Mouse (Mus musculus) stomach, postnatal 0 days (tissue): ENCODE measurements around the gene Psen2. TPM values are rescaled to one million over a fixed set of nuclear protein-coding genes. Genes with fewer than 3 reads are reported as not detected.
A peak's percentile ranks its signal among the peaks of the same experiment; 100 is the strongest.

Source experiments
- ATAC-seq: fragments of 200-750 bp; cut with Nextera tagmentation; 2 replicates; pipeline ENCODE4 v1.8.0; 2017; ENCODE audit not compliant: low FRiP score, low TSS enrichment
- DNase-seq: peaks from one replicate; pipeline ENCODE4 v3.0.0-alpha.2; 2016; ENCODE audit warnings: low spot score
- H3K27ac ChIP-seq: fragments of 300-500 bp; sonication (generic); replicated peaks from 2 replicates; pipeline ENCODE4 v1.5.1; 2014; ENCODE audit warnings: mild to moderate bottlenecking, control low read depth
- H3K27me3 ChIP-seq: fragments of 300-500 bp; sonication (generic); 2 replicates; pipeline ENCODE4 v1.6.1; 2014; ENCODE audit warnings: low read length; ENCODE audit not compliant: control insufficient read depth, insufficient read depth
- H3K36me3 ChIP-seq: fragments of 300-500 bp; sonication (generic); 2 replicates; pipeline ENCODE4 v1.6.1; 2014; ENCODE audit warnings: low read length, mixed read lengths; ENCODE audit not compliant: control insufficient read depth, insufficient read depth
- H3K4me1 ChIP-seq: fragments of 300-500 bp; sonication (generic); replicated peaks from 2 replicates; pipeline ENCODE4 v1.6.1; 2014; ENCODE audit warnings: antibody characterized with exemption; ENCODE audit not compliant: control insufficient read depth, insufficient read depth
- H3K4me2 ChIP-seq: fragments of 300-500 bp; sonication (generic); replicated peaks from 2 replicates; pipeline ENCODE4 v1.6.1; 2014; ENCODE audit warnings: low read depth, mild to moderate bottlenecking, control low read depth, moderate library complexity
- H3K4me3 ChIP-seq: fragments of 300-500 bp; sonication (generic); 2 replicates; pipeline ENCODE4 v1.5.1; 2014; ENCODE audit warnings: low read depth, low read length, control low read depth
- H3K9ac ChIP-seq: fragments of 300-500 bp; sonication (generic); 2 replicates; pipeline ENCODE4 v1.6.1; 2014; ENCODE audit warnings: mild to moderate bottlenecking, low read length, control low read depth, mixed read lengths
- H3K9me3 ChIP-seq: fragments of 300-500 bp; sonication (generic); 2 replicates; pipeline ENCODE4 v1.6.1; 2016; ENCODE audit warnings: low read length; ENCODE audit not compliant: control insufficient read depth
- CTCF ChIP-seq: IDR thresholded peaks from 2 replicates; pipeline ENCODE4 v1.5.1; 2016; ENCODE audit warnings: antibody characterized with exemption, low read depth, mild to moderate bottlenecking, moderate library complexity
- EP300 ChIP-seq: optimal IDR thresholded peaks from 2 replicates; pipeline ENCODE3; 2016; ENCODE audit warnings: antibody characterized with exemption
- WGBS: fragments of 180-500 bp; shearing (Covaris S2); extraction: QIAGEN DNeasy Blood & Tissue Kit; methylation state at CpG from one replicate; pipeline ENCODE4 v1.1.7; 2014; 5-methylcytosine and 5-hydroxymethylcytosine counted together
- polyA plus RNA-seq: library from polyadenylated mRNA; unstranded; fragments of >200 nt; fragmentation: Nextera tagmentation; extraction: Ambion mirVana; gene quantifications from 2 replicates; pipeline ENCODE4 v1.2.1, GENCODE M21; 2015

Psen2 gene
- polyA plus RNA-seq, 1 experiment from 2014 or later, result 14.3 TPM

DNA sequence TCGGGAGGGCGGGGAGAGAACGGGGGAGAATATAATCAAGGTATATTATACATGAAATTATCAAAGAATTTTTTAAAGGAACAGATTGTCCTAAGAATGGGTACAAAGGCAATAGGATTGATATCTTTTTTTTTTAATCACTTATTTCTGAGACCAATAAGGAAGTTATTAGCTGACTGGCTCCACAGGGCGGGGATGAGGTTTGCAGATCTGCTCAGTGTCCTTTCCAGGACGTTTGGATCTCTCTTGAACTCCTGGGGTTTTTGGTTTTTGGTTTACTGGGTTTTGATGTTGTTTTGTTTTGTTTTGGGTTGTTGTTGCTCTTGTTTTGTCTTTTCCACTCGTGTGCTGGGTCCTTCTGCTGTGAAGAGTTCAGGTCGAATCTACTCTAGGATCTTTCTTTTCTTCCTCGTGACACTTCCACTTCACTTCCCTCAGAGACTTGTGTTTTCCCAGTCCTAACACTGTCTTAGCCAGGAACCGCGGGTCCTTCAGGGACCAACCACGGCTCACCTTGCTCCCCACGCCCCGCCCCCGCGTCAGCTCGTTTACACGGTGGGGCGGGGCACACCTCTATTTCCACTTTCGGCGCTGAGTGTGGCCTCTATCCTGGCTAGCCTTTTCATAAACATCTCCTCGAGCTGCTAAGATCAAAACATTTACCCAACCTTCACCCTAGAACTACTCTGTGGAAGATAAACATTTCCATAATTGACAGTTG, 37.6 kb downstream of the Psen2 start:
- TF ChIP-seq EP300 (no peak), CTCF (no peak)
- DNase-seq (peak; percentile 90), ATAC-seq (peak; percentile 95)
- Histone ChIP-seq H3K4me1 (no peaks in the 10 kb centered on the region), H3K4me2 (peak overlapping the region; percentile 69), H3K36me3 (no peaks in the 10 kb centered on the region; the same call in 1 of the 2 replicates), H3K27me3 (no peaks in the 10 kb centered on the region), H3K9me3 (no peaks in the 10 kb centered on the region), H3K9ac (peak overlapping the region; percentile 47), H3K4me3 (peak overlapping the region; percentile 45), H3K27ac (peak overlapping the region; percentile 69)
- WGBS, result 13% methylated on average over 21 of the region's 21 CpGs

DNA sequence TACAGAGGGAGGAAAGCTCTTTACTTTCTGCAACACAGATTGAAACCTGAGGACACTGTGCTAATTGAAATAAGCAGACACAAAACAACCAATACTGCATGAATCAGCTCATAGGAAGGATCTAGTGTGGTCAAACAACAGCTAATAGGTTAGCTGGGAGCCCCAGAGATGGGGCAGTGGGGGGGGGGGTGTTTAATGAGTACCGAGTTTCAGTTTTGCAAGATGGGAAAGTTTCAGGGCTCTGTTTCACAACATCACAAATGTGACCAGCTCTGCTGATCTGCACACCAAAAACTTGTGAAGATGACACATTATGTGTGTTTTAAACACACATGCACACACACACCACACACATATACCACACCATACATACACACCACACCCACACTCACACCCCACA, 41.2 kb downstream of the Psen2 start:
- Histone ChIP-seq H3K4me2 (no peak overlapping the region), H3K9me3 (no peaks in the 10 kb centered on the region), H3K4me3 (no peak overlapping the region), H3K4me1 (no peaks in the 10 kb centered on the region), H3K27ac (no peak overlapping the region), H3K36me3 (no peaks in the 10 kb centered on the region), H3K27me3 (no peaks in the 10 kb centered on the region), H3K9ac (no peak overlapping the region)
- ATAC-seq (no peak), DNase-seq (no peak)
- WGBS, result 82% methylated on average over 1 of the region's 1 CpGs
- TF ChIP-seq CTCF (no peak), EP300 (no peak)

DNA sequence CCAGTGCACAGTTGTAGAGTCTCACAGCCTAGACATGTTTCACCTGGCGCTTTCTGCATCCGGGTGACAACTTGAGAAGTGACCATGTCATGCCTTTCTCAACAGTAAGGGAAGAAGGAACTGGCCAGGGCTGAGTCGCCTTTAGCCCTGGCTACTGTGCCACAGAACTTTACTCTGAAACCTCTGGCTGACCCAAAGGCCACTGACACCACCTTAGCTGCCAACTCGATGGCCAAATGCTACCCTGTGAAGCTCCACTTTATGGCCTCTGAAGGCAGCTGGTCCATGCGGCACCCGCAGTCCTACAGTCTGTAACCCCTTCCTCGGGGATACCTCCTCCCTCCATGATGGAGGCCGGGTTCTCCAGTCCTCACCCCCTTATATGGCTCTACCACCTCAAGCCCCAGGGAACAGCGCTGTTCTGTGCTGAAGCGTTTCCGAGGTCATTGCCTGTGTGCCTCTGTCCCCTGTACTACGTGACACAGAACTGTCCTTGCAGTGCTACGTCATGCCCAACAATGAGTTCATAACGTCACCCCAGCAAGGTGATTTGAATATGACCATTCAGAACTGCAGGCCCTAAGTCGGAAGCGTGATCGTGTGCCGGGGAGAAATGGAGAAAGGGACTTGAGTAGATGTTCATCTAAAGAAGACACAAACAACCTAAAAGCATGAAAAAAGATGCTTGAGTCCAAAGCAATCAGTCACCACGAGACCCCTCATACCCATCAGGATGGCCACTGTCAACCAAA, 42.3 kb downstream of the Psen2 start:
- Histone ChIP-seq H3K4me1 (no peaks in the 10 kb centered on the region), H3K4me3 (no peak overlapping the region), H3K9me3 (no peaks in the 10 kb centered on the region), H3K36me3 (no peaks in the 10 kb centered on the region), H3K4me2 (no peak overlapping the region), H3K27ac (no peak overlapping the region), H3K9ac (no peak overlapping the region), H3K27me3 (no peaks in the 10 kb centered on the region)
- ATAC-seq, result no peak
- WGBS, result 90% methylated on average over 19 of the region's 19 CpGs
- TF ChIP-seq EP300 (no peak), CTCF (no peak)
- no peak for DNase-seq

DNA sequence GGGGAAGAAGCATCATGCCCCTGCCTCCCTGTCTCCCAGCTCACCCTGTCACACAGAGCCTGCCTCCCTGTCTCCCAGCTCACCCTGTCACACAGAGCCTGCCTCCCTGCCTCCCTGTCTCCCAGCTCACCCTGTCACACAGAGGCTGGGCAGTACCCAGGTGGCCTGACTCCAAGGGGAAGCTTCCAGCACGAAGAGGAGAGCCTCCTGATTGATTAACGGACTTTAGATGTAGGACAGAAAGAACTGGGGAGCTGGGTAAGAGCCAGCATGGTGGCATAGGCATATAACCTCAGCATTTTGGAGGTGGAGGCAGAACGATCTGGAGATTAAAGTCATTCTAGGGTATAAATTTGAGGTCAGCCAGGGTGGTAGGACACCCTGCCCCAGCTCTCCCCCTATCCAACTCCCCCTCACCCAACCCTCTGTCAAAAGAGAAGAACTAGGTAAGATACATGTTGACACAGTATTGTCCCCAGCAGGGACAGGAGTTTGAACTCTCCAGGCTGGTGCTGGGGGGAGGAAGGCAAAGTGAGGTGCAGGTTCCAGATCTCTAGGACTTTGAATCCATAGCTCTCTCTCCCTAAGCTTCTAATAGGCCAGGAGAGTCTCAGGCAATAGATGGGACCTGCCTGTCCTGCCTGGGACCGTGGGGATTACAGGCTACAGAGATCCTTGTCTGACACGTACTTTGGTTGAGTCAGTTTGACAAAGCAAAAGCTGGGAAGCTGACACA, 46.5 kb downstream of the Psen2 start:
- WGBS, result 62% methylated on average over 5 of the region's 5 CpGs
- Histone ChIP-seq H3K27ac (no peak overlapping the region), H3K4me3 (no peak overlapping the region), H3K27me3 (no peaks in the 10 kb centered on the region), H3K4me1 (no peaks in the 10 kb centered on the region), H3K4me2 (no peak overlapping the region), H3K36me3 (no peaks in the 10 kb centered on the region), H3K9ac (no peak overlapping the region), H3K9me3 (no peaks in the 10 kb centered on the region)
- DNase-seq (no peak), ATAC-seq (no peak)
- no peak for TF ChIP-seq EP300
- no peak for TF ChIP-seq CTCF

DNA sequence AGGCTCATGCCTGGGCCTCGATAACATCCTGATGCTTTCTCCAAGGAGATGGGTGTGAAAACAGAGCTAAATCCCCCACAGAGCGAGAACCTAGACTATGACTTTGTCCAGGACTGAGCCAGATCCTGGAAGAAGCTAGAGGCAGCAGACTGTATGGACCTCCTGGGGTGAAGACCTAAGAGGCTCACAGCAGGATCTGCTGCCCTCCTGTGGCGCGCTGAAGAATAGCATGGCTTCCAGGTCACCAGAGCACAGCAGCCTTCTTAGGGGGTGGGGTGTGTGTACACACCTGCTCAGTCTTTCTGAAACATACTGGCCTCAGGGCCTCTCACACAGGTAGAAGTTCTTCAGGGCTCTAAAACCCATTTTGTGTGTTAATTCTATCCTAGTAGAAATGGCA, 48.2 kb downstream of the Psen2 start:
- no peaks in the 10 kb centered on the region for H3K27me3 ChIP-seq
- 18% methylated on average over 4 of the region's 4 CpGs for WGBS
- no peak overlapping the region for H3K4me2 ChIP-seq
- DNase-seq (peak; percentile 77), ATAC-seq (peak; percentile 91)
- H3K4me3 ChIP-seq, result no peak overlapping the region
- H3K4me1 ChIP-seq, result no peaks in the 10 kb centered on the region
- no peaks in the 10 kb centered on the region for H3K9me3 ChIP-seq
- no peak for TF ChIP-seq EP300
- peak; percentile 97 for TF ChIP-seq CTCF
- no peaks in the 10 kb centered on the region for H3K36me3 ChIP-seq
- H3K27ac ChIP-seq, result no peak overlapping the region
- H3K9ac ChIP-seq, result no peak overlapping the region

DNA sequence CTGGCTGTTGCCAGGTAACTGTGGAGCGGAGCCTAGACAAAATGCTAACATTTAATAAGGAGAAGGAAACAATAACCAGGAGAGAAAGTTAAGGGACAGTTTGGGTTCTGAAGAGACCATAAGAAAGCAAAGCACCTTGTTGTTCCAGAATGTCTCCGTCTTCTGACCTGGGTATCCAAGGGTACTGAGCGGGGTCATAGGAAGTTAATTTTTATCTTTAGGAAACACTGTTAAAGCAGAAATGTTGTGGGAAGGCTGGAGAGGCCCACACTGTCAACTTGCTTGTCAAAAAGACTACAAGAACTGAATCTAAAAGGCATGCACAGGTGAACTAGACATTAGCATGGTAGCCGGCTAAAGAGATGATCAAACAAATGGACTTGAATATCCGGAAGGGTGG, 50.3 kb downstream of the Psen2 start:
- ATAC-seq (no peak), DNase-seq (no peak)
- Histone ChIP-seq H3K36me3 (no peaks in the 10 kb centered on the region), H3K9ac (no peak overlapping the region), H3K4me2 (no peak overlapping the region), H3K4me3 (no peak overlapping the region), H3K4me1 (no peaks in the 10 kb centered on the region), H3K27ac (no peak overlapping the region), H3K9me3 (no peaks in the 10 kb centered on the region), H3K27me3 (no peaks in the 10 kb centered on the region)
- TF ChIP-seq CTCF (no peak), EP300 (no peak)
- 65% methylated on average over 5 of the region's 5 CpGs for WGBS
